Comparison of ENCODE assay signal across 31 mouse cellular contexts in the genomic region with DNA sequence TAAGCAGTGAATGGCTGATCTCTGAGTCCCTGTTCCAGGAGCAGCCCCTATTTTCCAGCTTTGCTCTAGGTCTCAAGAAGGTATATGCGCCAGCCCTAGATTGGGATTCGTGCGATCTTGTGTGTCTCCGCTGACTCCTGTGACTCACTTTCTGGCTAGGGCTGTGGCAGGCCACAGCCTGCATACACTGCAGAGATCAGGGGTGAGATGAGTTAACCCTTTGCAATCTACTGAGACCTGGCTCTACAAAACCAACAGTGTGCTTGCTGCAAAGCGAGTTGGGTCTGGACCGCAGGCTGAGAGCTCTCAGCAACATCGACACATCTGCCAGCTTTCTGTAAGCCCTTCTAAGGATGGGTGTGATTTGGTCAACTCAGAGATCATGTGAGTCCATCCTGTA. TPM values are rescaled to one million over a fixed set of nuclear protein-coding genes. Genes with fewer than 3 reads are reported as not detected.
A peak's percentile ranks its signal among the peaks of the same experiment; 100 is the strongest.
DNase-seq lines count a peak whose midpoint lies in the region; ATAC-seq and TF ChIP-seq lines count a peak whose summit lies in the region.
"Had no signal": no experiment of that assay in that cellular context is flagged by ENCODE, and none has a peak within 500 bp of the region (broad histone marks: within the 10 kb centered on the region; RNA-seq: fewer than 3 reads in every experiment).

No protein-coding gene starts in this region.

- TF ChIP-seq POLR2A in CH12.LX (IDR thresholded peaks at IDR 0.05; ENCODE audit: low read depth, low read length) (no peak), myocyte (IDR thresholded peaks at IDR 0.05; ENCODE audit: insufficient read length, low read depth) (no peak)

- H3K27me3 ChIP-seq in CH12.LX (replicated peaks) (no peaks in the 10 kb centered on the region), myocyte (ENCODE audit: control insufficient read depth, insufficient read depth, insufficient read length) (no peaks in the 10 kb centered on the region)
- H3K27me3 ChIP-seq in hindbrain, embryonic 11.5 days (ENCODE audit: control insufficient read depth, insufficient read depth, low read length): no peaks in the 10 kb centered on the region
- H3K27me3 ChIP-seq: forebrain, embryonic 13.5 days; heart, embryonic 15.5 days; hindbrain, embryonic 12.5 days; intestine, embryonic 15.5 days; limb, embryonic 12.5 days; lung, embryonic 15.5 days; midbrain, embryonic 15.5 days; neural tube, embryonic 12.5 days; Patski had no signal

- peaks cover 9% of the 10 kb centered on the region for H3K9me3 ChIP-seq in CH12.LX (replicated peaks; ENCODE audit: low read length)
- H3K9me3 ChIP-seq in hindbrain, embryonic 11.5 days (ENCODE audit: control insufficient read depth, low read length): no peaks in the 10 kb centered on the region
- H3K9me3 ChIP-seq: forebrain, embryonic 13.5 days; G1E; heart, embryonic 10.5 days; heart, embryonic 15.5 days; hindbrain, embryonic 12.5 days; intestine, embryonic 15.5 days; limb, embryonic 12.5 days; lung, embryonic 15.5 days; midbrain, embryonic 10.5 days; midbrain, embryonic 15.5 days; neural tube, embryonic 12.5 days had no signal

- H3K4me1 ChIP-seq in CH12.LX (ENCODE audit: control insufficient read depth in 1 of 2, insufficient read depth in 2 of 2): peaks cover 52 to 98% of the 10 kb centered on the region in 2 experiments
- peaks cover 3% of the 10 kb centered on the region; the same call in 1 of the 2 replicates for H3K4me1 ChIP-seq in hindbrain, embryonic 11.5 days (replicated peaks; ENCODE audit: control insufficient read depth, insufficient read depth, low read length)
- H3K4me1 ChIP-seq: heart, embryonic 15.5 days; lung, embryonic 15.5 days had no signal

- H3K27ac ChIP-seq in CH12.LX (ENCODE audit: insufficient read depth, low read depth): peak overlapping the region; percentile 100
- H3K27ac ChIP-seq in hindbrain, embryonic 11.5 days (ENCODE audit: low read depth, low read length): no peak overlapping the region
- H3K27ac ChIP-seq: forebrain, embryonic 13.5 days; heart, embryonic 10.5 days; heart, embryonic 15.5 days; hindbrain, embryonic 12.5 days; hindbrain, postnatal 0 days; intestine, embryonic 15.5 days; limb, embryonic 12.5 days; lung, embryonic 15.5 days; midbrain, embryonic 10.5 days; midbrain, embryonic 15.5 days; neural tube, embryonic 12.5 days had no signal

- dilution Hi-C loops in CH12.LX (cut with MboI; ENCODE audit: extremely low pct_ligation_motif_present, extremely low pct_unique_long_range_greater_than_20kb, low sequenced_read_pairs): no loop called here

- H3K36me3 ChIP-seq in CH12.LX (replicated peaks in 1 of 2; ENCODE audit: control insufficient read depth in 1 of 2, insufficient read depth in 1 of 2, low read length in 1 of 2) (peaks cover 10 to 86% of the 10 kb centered on the region in 2 experiments), myocyte (ENCODE audit: control insufficient read depth, insufficient read depth) (no peaks in the 10 kb centered on the region)
- no peaks in the 10 kb centered on the region for H3K36me3 ChIP-seq in hindbrain, embryonic 11.5 days (ENCODE audit: control insufficient read depth, insufficient read depth, low read length)
- H3K36me3 ChIP-seq: G1E; heart, embryonic 10.5 days; heart, embryonic 15.5 days; hindbrain, embryonic 12.5 days; intestine, embryonic 15.5 days; limb, embryonic 12.5 days; lung, embryonic 15.5 days; midbrain, embryonic 10.5 days; midbrain, embryonic 15.5 days; neural tube, embryonic 12.5 days had no signal

- no peak for ATAC-seq in hindbrain, embryonic 11.5 days (ENCODE audit: low FRiP score)
- ATAC-seq: forebrain, embryonic 13.5 days; hindbrain, postnatal 0 days; intestine, embryonic 15.5 days; midbrain, embryonic 15.5 days; Patski had no signal

- H3ac ChIP-seq in myocyte (ENCODE audit: control insufficient read depth, insufficient read length): no peak overlapping the region

- no peak for TF ChIP-seq EP300 in CH12.LX (IDR thresholded peaks at IDR 0.05; ENCODE audit: low read length)

- 94% methylated on average over 7 of the region's 7 CpGs for WGBS in hindbrain, embryonic 11.5 days

- intact Hi-C loops in left cerebral cortex, postnatal 10 days (cut with DNase I): no loop called here

- peak; percentile 36 to 43 for DNase-seq in urinary bladder, postnatal 36 days (ENCODE audit: low spot score in 2 of 2)
- no peak for DNase-seq in urinary bladder, postnatal 10 days (ENCODE audit: low spot score)
- no peak for DNase-seq in CH12.LX (ENCODE audit: extremely low read depth)
- no peak for DNase-seq in hindbrain, embryonic 11.5 days (ENCODE audit: low spot score)
- DNase-seq in embryo, embryonic 11 days: no peak
- no peak for DNase-seq in left cerebral cortex, postnatal 10 days (ENCODE audit: extremely low spot score in 1 of 2, low spot score in 2 of 2)
- DNase-seq: adrenal gland, postnatal 14 days; cerebellum, adult 11-12 months; cerebellum, postnatal 10 days; gastrocnemius, postnatal 14 days; kidney, adult 2 months; kidney, postnatal 36 days; layer of hippocampus, postnatal 36 days; right cerebral cortex, adult 18-20 months; right cerebral cortex, postnatal 4 days; thymus, postnatal 36 days had no signal

- in situ Hi-C loops in CH12.LX (cut with MboI; ENCODE audit: low pct_ligation_motif_present, low pct_unique_long_range_greater_than_20kb, low sequenced_read_pairs): no loop called here

- peaks cover 82% of the 10 kb centered on the region for H3K79me2 ChIP-seq in CH12.LX (replicated peaks; ENCODE audit: control insufficient read depth, extremely low read depth, insufficient read depth, poor library complexity, severe bottlenecking)
- no peaks in the 10 kb centered on the region for H3K79me2 ChIP-seq in myocyte (ENCODE audit: control insufficient read depth, insufficient read depth)

- H3K9ac ChIP-seq in CH12.LX (ENCODE audit: insufficient read depth, low read depth): peak overlapping the region; percentile 84
- no peak overlapping the region for H3K9ac ChIP-seq in hindbrain, embryonic 11.5 days (ENCODE audit: low read depth, low read length)
- H3K9ac ChIP-seq: forebrain, embryonic 13.5 days; heart, embryonic 15.5 days; hindbrain, embryonic 12.5 days; intestine, embryonic 15.5 days; limb, embryonic 12.5 days; lung, embryonic 15.5 days; midbrain, embryonic 15.5 days; neural tube, embryonic 12.5 days had no signal

- H3K4me3 ChIP-seq in CH12.LX (replicated peaks in 1 of 3; ENCODE audit: low read depth in 2 of 3, low read length in 2 of 3, poor library complexity in 1 of 3) (peak overlapping the region in 1 of 3 experiments; percentile 51), myocyte (no peak overlapping the region)
- no peak overlapping the region for H3K4me3 ChIP-seq in hindbrain, embryonic 11.5 days (ENCODE audit: low read depth, low read length)
- H3K4me3 ChIP-seq: forebrain, embryonic 13.5 days; heart, embryonic 10.5 days; heart, embryonic 15.5 days; hindbrain, embryonic 12.5 days; intestine, embryonic 15.5 days; limb, embryonic 12.5 days; lung, embryonic 15.5 days; midbrain, embryonic 10.5 days; midbrain, embryonic 15.5 days; neural tube, embryonic 12.5 days had no signal

- TF ChIP-seq RAD21 in CH12.LX (IDR thresholded peaks at IDR 0.05; ENCODE audit: low read depth, low read length): no peak

- TF ChIP-seq CTCF in CH12.LX (conservative IDR thresholded peaks at IDR 0.05 in 1 of 2, IDR thresholded peaks at IDR 0.05 in 1 of 2; ENCODE audit: low read depth in 2 of 2, low read length in 2 of 2): no peak

- H3K4me2 ChIP-seq in CH12.LX (ENCODE audit: insufficient read depth, low read depth, poor library complexity, severe bottlenecking): peak overlapping the region; percentile 79
- H3K4me2 ChIP-seq in myocyte (ENCODE audit: low read depth): peak overlapping the region; percentile 62
- H3K4me2 ChIP-seq in hindbrain, embryonic 11.5 days (replicated peaks; ENCODE audit: low read depth, low read length): no peak overlapping the region
- H3K4me2 ChIP-seq: forebrain, embryonic 13.5 days; heart, embryonic 15.5 days; hindbrain, embryonic 12.5 days; intestine, embryonic 15.5 days; limb, embryonic 12.5 days; liver, embryonic 11.5 days; lung, embryonic 15.5 days; midbrain, embryonic 15.5 days; neural tube, embryonic 12.5 days had no signal

TF ChIP-seq in CH12.LX, 34 proteins besides CTCF, POLR2A, EP300 and RAD21 (continues in another document):
- no peak for TF ChIP-seq ELF1 (IDR thresholded peaks at IDR 0.05; ENCODE audit: low read depth, low read length)
- no peak for TF ChIP-seq CHD2 (IDR thresholded peaks at IDR 0.05; ENCODE audit: low read length)
- no peak for TF ChIP-seq RCOR1 (conservative IDR thresholded peaks at IDR 0.05; ENCODE audit: low read depth, low read length)
- TF ChIP-seq USF2 (conservative IDR thresholded peaks at IDR 0.05; ENCODE audit: low read depth, low read length): no peak
- no peak for TF ChIP-seq MXI1 (IDR thresholded peaks at IDR 0.05; ENCODE audit: low read depth, low read length)
- TF ChIP-seq SIN3A (IDR thresholded peaks at IDR 0.05; ENCODE audit: low read length): no peak
- TF ChIP-seq MAX (IDR thresholded peaks at IDR 0.05; ENCODE audit: low read length): no peak
- no peak for TF ChIP-seq BHLHE40 (IDR thresholded peaks at IDR 0.05; ENCODE audit: low read depth, low read length)
- TF ChIP-seq JUN (IDR thresholded peaks at IDR 0.05; ENCODE audit: insufficient read depth, low read depth, low read length): no peak
- TF ChIP-seq MEF2A (IDR thresholded peaks at IDR 0.05; ENCODE audit: borderline replicate concordance, low read depth, low read length): no peak

TF ChIP-seq in myocyte, 11 proteins besides CTCF, POLR2A, EP300 and RAD21:
- TF ChIP-seq CEBPB (IDR thresholded peaks at IDR 0.05; ENCODE audit: insufficient read depth, poor library complexity, severe bottlenecking) (peak; percentile 77), E2F4 (IDR thresholded peaks at IDR 0.05; ENCODE audit: insufficient read depth) (no peak)

RNA-seq across cellular contexts. Expression of a gene that starts 9.4 kb away (rescaled TPM):
- total RNA-seq in CH12.LX (2012; rRNA removed): 46.4 and 50.6 TPM in 2 replicates
- total RNA-seq in CH12.LX (2014; rRNA removed): 51.9 and 52.4 TPM in 2 replicates
- polyA plus RNA-seq in CH12.LX (2012; ENCODE audit: insufficient read length, low read depth): 64.3 and 69.8 TPM in 2 replicates
- 2.0 TPM for polyA plus RNA-seq in myocyte (2012; fragmentation: generic; extraction: Trizol)
- polyA plus RNA-seq in hindbrain, embryonic 11.5 days (2014; fragmentation: Nextera tagmentation; extraction: Ambion mirVana): 15.6 and 24.1 TPM in 2 replicates
- 1 to 10 TPM; 1.6 to 2.2 TPM for total RNA-seq in left cerebral cortex, postnatal 10 days (2021)
- polyA plus RNA-seq: G1E had no signal

Comparison
In these comparisons a context has a peak if more than half of its experiments do, and no peak if none do; other contexts are left out.
1. DNase-seq: peak in urinary bladder, postnatal 36 days (2 of 2); none in urinary bladder, postnatal 10 days (single experiment), CH12.LX (single experiment), hindbrain, embryonic 11.5 days (single experiment), embryo, embryonic 11 days (single experiment) and left cerebral cortex, postnatal 10 days (0 of 2).